Mouse (Mus musculus) kidney, adult 10 weeks (tissue): Measurements from ENCODE around the gene Tbl1x. TPM values are rescaled to one million over a fixed set of nuclear protein-coding genes. Genes with fewer than 3 reads are reported as not detected.

Source experiments
- polyA plus RNA-seq: library from polyadenylated mRNA; stranded (reverse); fragments of 350-450 nt; fragmentation: Illumina TruSeq; extraction: RNeasy Lipid Tissue Mini Kit (QIAGEN cat#74804); gene quantifications from one replicate; pipeline ENCODE4 v1.2.3, GENCODE M21; 2014; ENCODE audit warnings: low read depth, low replicate concordance

Tbl1x gene
- 70.0 TPM for polyA plus RNA-seq

DNA sequence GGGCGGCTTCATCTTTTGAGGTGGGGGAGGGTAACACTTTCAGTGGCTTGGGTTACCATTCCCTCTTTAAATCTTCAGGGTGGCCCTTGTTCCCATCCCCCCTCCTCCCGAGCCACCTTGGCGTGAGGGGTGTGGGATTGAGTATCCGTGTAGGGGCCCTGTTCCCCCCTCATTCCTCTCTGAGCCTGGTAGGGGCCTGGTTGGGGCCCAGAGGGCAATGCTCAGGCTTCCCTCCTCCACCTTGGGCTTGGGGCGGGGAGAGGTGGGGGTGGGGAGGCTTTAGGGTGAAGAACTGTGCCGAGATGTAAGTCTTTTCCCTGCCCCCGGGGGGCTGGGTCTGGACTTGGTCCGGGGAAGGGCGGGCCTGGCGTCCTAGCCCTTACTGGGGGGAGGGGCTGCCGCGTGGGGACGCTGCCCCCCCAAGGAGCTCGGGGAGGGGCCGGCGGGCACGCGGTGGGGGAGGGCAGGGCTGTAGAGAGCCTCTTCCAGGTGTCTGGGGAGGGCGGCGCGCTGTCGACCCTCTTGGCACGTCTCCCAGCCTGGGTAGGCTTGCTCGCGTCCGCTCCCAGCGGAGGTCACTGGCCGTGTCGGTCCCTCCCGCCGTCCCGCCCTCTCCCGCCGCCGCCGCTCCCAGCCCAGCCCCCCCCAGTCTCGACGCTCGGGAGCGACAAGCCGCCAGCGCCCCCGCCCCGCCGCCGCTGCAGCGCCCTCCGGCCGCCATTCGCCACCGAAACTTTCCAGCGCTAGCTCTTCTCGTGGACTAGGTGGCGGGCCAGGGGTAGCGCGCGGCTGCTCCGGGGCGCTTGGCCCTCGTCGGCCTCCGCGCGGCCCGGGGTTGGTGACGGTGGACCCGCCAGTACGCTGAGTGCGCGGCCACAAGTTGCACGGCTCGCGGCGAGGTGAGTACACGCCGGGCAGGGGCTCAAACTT lies at the start of gene Tbl1x:
Tbl1x (plus strand) TSS at position 643 of the 930 bp plus-strand sequence.

